Mouse (Mus musculus) MEL (cell line): ENCODE results near the gene Islr2.

ENCODE experiments used
- CTCF ChIP-seq, 3 experiments: IDR thresholded peaks in 2 of 3; conservative IDR thresholded peaks in 1 of 3; 2 replicates each; pipeline ENCODE4 v1.5.1; 2011 to 2012; ENCODE audit warnings: low read length in 3 of 3, low read depth in 2 of 3, mild to moderate bottlenecking in 2 of 3, improper control_type of control experiment in 1 of 3, inconsistent platforms in 1 of 3, mixed read lengths in 1 of 3, moderate library complexity in 1 of 3; ENCODE audit not compliant: control insufficient read depth in 1 of 3, insufficient read depth in 1 of 3, poor library complexity in 1 of 3, severe bottlenecking in 1 of 3
- GATA1 ChIP-seq: IDR thresholded peaks from 2 replicates; pipeline ENCODE4 v1.6.1; 2011; ENCODE audit warnings: low read depth, low read length, improper control_type of control experiment
- MAFK ChIP-seq: IDR thresholded peaks from 2 replicates; pipeline ENCODE4 v1.6.1; 2011; ENCODE audit warnings: low read depth, mild to moderate bottlenecking, low read length, improper control_type of control experiment, borderline replicate concordance
- MAZ ChIP-seq: IDR thresholded peaks from 2 replicates; pipeline ENCODE4 v1.6.1; 2012; ENCODE audit warnings: low read depth, mild to moderate bottlenecking, inconsistent platforms, low read length, improper control_type of control experiment
- RAD21 ChIP-seq: IDR thresholded peaks from 2 replicates; pipeline ENCODE4 v1.6.1; 2011; ENCODE audit warnings: mild to moderate bottlenecking, low read depth, low read length, improper control_type of control experiment

GRCm38 (mm10) chr9:58179390-58179789 lies 24.7 kb downstream of the Islr2 start:
- no peak for TF ChIP-seq MAZ
- no peak for TF ChIP-seq MAFK
- TF ChIP-seq CTCF (IDR thresholded peaks at IDR 0.05 in 2 of 3, conservative IDR thresholded peaks at IDR 0.05 in 1 of 3; ENCODE audit: control insufficient read depth in 1 of 3, insufficient read depth in 1 of 3, low read depth in 2 of 3, low read length in 3 of 3, poor library complexity in 1 of 3, severe bottlenecking in 1 of 3): no peak
- TF ChIP-seq RAD21: no peak
- TF ChIP-seq GATA1: no peak
